Mouse (Mus musculus) neural tube, embryonic 15.5 days (tissue): ENCODE data around the gene Spaar. TPM values are rescaled to one million over a fixed set of nuclear protein-coding genes. Genes with fewer than 3 reads are reported as not detected.

ENCODE experiments used
- ATAC-seq: fragments of 200-750 bp; cut with Nextera tagmentation; 2 replicates; pipeline ENCODE4 v1.8.0; 2017; ENCODE audit warnings: mild to moderate bottlenecking, moderate TSS enrichment, moderate library complexity; ENCODE audit not compliant: low FRiP score
- H3K27ac ChIP-seq: fragments of 300-500 bp; sonication (generic); replicated peaks from 2 replicates; pipeline ENCODE4 v1.5.1; 2015; ENCODE audit warnings: mild to moderate bottlenecking, inconsistent platforms
- H3K27me3 ChIP-seq: fragments of 300-500 bp; sonication (generic); replicated peaks from 2 replicates; pipeline ENCODE4 v1.6.1; 2015; ENCODE audit warnings: inconsistent platforms
- H3K36me3 ChIP-seq: fragments of 300-500 bp; sonication (generic); 2 replicates; pipeline ENCODE4 v1.6.1; 2015; ENCODE audit warnings: inconsistent platforms
- H3K4me1 ChIP-seq: fragments of 300-500 bp; sonication (generic); 2 replicates; pipeline ENCODE4 v1.6.1; 2015; ENCODE audit warnings: inconsistent platforms
- H3K4me2 ChIP-seq: fragments of 300-500 bp; sonication (generic); 2 replicates; pipeline ENCODE4 v1.6.1; 2015; ENCODE audit warnings: inconsistent platforms, mild to moderate bottlenecking, moderate library complexity
- H3K4me3 ChIP-seq: fragments of 300-500 bp; sonication (generic); replicated peaks from 2 replicates; pipeline ENCODE4 v1.5.1; 2015; ENCODE audit warnings: mild to moderate bottlenecking, inconsistent platforms
- H3K9ac ChIP-seq: fragments of 300-500 bp; sonication (generic); replicated peaks from 2 replicates; pipeline ENCODE4 v1.6.1; 2015; ENCODE audit warnings: mild to moderate bottlenecking, inconsistent platforms
- H3K9me3 ChIP-seq: fragments of 300-500 bp; sonication (generic); replicated peaks from 2 replicates; pipeline ENCODE4 v1.6.1; 2016; ENCODE audit warnings: inconsistent platforms
- WGBS: fragments of 180-500 bp; shearing (Covaris S2); methylation state at CpG from one replicate; pipeline ENCODE4 v1.1.7; 2015; ENCODE audit warnings: mixed read lengths; 5-methylcytosine and 5-hydroxymethylcytosine counted together
- polyA plus RNA-seq: library from polyadenylated mRNA; unstranded; fragments of >200 nt; fragmentation: Nextera tagmentation; extraction: Ambion mirVana; gene quantifications from 2 replicates; pipeline ENCODE4 v1.2.1, GENCODE M21; 2015

The Spaar gene
- polyA plus RNA-seq, 1 experiment from 2014 or later = 0.06 TPM

- H3K9ac ChIP-seq = no peak overlapping the region
- H3K27me3 ChIP-seq = 0 out of 2 replicates have a peak, but pooled peaks cover 5% of the 10 kb centered on the region
- 1% methylated on average over 2 of the region's 2 CpGs for WGBS
- H3K4me1 ChIP-seq = no peaks in the 10 kb centered on the region
- no peak overlapping the region for H3K27ac ChIP-seq
- H3K9me3 ChIP-seq = no peaks in the 10 kb centered on the region
- no peak for ATAC-seq
- no peaks in the 10 kb centered on the region for H3K36me3 ChIP-seq
- H3K4me2 ChIP-seq = no peak overlapping the region
- H3K4me3 ChIP-seq = no peak overlapping the region
Observed at GRCm38 (mm10) chr4:43711821-43712220, 18.0 kb upstream of the Spaar start.

- ATAC-seq = no peak
- Histone ChIP-seq H3K4me2 (no peak overlapping the region), H3K27me3 (0 out of 2 replicates have a peak, but pooled peaks cover 5% of the 10 kb centered on the region), H3K27ac (no peak overlapping the region), H3K36me3 (no peaks in the 10 kb centered on the region), H3K4me1 (no peaks in the 10 kb centered on the region), H3K4me3 (no peak overlapping the region), H3K9me3 (no peaks in the 10 kb centered on the region), H3K9ac (no peak overlapping the region)
- 43% methylated on average over 7 of the region's 7 CpGs for WGBS
Observed at GRCm38 (mm10) chr4:43713652-43714219, 16.1 kb upstream of the Spaar start.

- Histone ChIP-seq H3K36me3 (no peaks in the 10 kb centered on the region), H3K9me3 (no peaks in the 10 kb centered on the region), H3K27ac (no peak overlapping the region), H3K4me3 (no peak overlapping the region), H3K4me1 (no peaks in the 10 kb centered on the region), H3K4me2 (no peak overlapping the region), H3K9ac (no peak overlapping the region), H3K27me3 (0 out of 2 replicates have a peak, but pooled peaks cover 3% of the 10 kb centered on the region)
- 34% methylated on average over 14 of the region's 16 CpGs for WGBS
- ATAC-seq = no peak
Observed at GRCm38 (mm10) chr4:43720491-43721228, 9.2 kb upstream of the Spaar start.

- WGBS = 90% methylated on average over 4 of the region's 4 CpGs
Observed at GRCm38 (mm10) chr4:43722191-43722590, 7.6 kb upstream of the Spaar start.

GRCm38 (mm10) chr4:43724764-43725163 lies 5.1 kb upstream of the Spaar start:
- 49% methylated on average over 1 of the region's 1 CpGs for WGBS
- ATAC-seq = no peak
- no peaks in the 10 kb centered on the region for H3K9me3 ChIP-seq
- no peaks in the 10 kb centered on the region for H3K27me3 ChIP-seq
- no peak overlapping the region for H3K27ac ChIP-seq
- H3K4me1 ChIP-seq = no peaks in the 10 kb centered on the region
- no peaks in the 10 kb centered on the region for H3K36me3 ChIP-seq
- no peak overlapping the region for H3K4me2 ChIP-seq
- no peak overlapping the region for H3K9ac ChIP-seq
- no peak overlapping the region for H3K4me3 ChIP-seq

More at GRCm38 (mm10) chr4:43722191-43722590, 7.6 kb upstream of the Spaar start:
- Histone ChIP-seq H3K9me3 (no peaks in the 10 kb centered on the region), H3K4me2 (no peak overlapping the region), H3K9ac (no peak overlapping the region), H3K27ac (no peak overlapping the region), H3K4me1 (no peaks in the 10 kb centered on the region), H3K4me3 (no peak overlapping the region), H3K27me3 (no peaks in the 10 kb centered on the region), H3K36me3 (no peaks in the 10 kb centered on the region)
- ATAC-seq = no peak

- Histone ChIP-seq H3K27ac (no peak overlapping the region), H3K9me3 (no peaks in the 10 kb centered on the region), H3K36me3 (no peaks in the 10 kb centered on the region), H3K27me3 (no peaks in the 10 kb centered on the region), H3K4me3 (no peak overlapping the region), H3K9ac (no peak overlapping the region), H3K4me1 (no peaks in the 10 kb centered on the region), H3K4me2 (no peak overlapping the region)
- no peak for ATAC-seq
- WGBS = 84% methylated on average over 12 of the region's 12 CpGs
Observed at GRCm38 (mm10) chr4:43726228-43726993, 3.4 kb upstream of the Spaar start.

- H3K27ac ChIP-seq = no peak within 1 kb of the TSS
- H3K4me3 ChIP-seq = no peak within 1 kb of the TSS
- WGBS = 61% methylated on average over 3 of the region's 3 CpGs
- no peak for ATAC-seq
- H3K9me3 ChIP-seq = no peaks in the 10 kb centered on the region
- no peaks in the 10 kb centered on the region for H3K27me3 ChIP-seq
- H3K4me1 ChIP-seq = no peaks in the 10 kb centered on the region
- no peak within 1 kb of the TSS for H3K9ac ChIP-seq
- no peak within 1 kb of the TSS for H3K4me2 ChIP-seq
- H3K36me3 ChIP-seq = no peaks in the 10 kb centered on the region
Observed at GRCm38 (mm10) chr4:43726995-43727394, 2.8 kb upstream of the Spaar start, which contains the start of gene Hrct1. Gene Hrct1, plus strand, starts transcription at chr4:43727188.

GRCm38 (mm10) chr4:43727718-43728575 lies 1.9 kb upstream of the Spaar start:
- Histone ChIP-seq H3K4me1 (no peaks in the 10 kb centered on the region), H3K27me3 (no peaks in the 10 kb centered on the region), H3K4me2 (no peak overlapping the region), H3K27ac (no peak overlapping the region), H3K36me3 (no peaks in the 10 kb centered on the region), H3K9me3 (no peaks in the 10 kb centered on the region), H3K4me3 (no peak overlapping the region), H3K9ac (no peak overlapping the region)
- 81% methylated on average over 7 of the region's 7 CpGs for WGBS
- ATAC-seq = no peak

GRCm38 (mm10) chr4:43728576-43728954 lies 1.3 kb upstream of the Spaar start:
- no peaks in the 10 kb centered on the region for H3K36me3 ChIP-seq
- H3K27ac ChIP-seq = no peak overlapping the region
- no peaks in the 10 kb centered on the region for H3K4me1 ChIP-seq

GRCm38 (mm10) chr4:43729126-43729525 lies 708 bp upstream of the Spaar start:
- Histone ChIP-seq H3K27ac (no peak overlapping the region), H3K36me3 (no peaks in the 10 kb centered on the region), H3K4me3 (no peak overlapping the region), H3K4me1 (no peaks in the 10 kb centered on the region), H3K4me2 (no peak overlapping the region), H3K9ac (no peak overlapping the region), H3K9me3 (no peaks in the 10 kb centered on the region), H3K27me3 (no peaks in the 10 kb centered on the region)
- WGBS = 78% methylated on average over 3 of the region's 3 CpGs
- no peak for ATAC-seq

More at GRCm38 (mm10) chr4:43728576-43728954, 1.3 kb upstream of the Spaar start:
- ATAC-seq = no peak
- 77% methylated on average over 5 of the region's 5 CpGs for WGBS
- Histone ChIP-seq H3K27me3 (no peaks in the 10 kb centered on the region), H3K9ac (no peak overlapping the region), H3K4me3 (no peak overlapping the region), H3K9me3 (no peaks in the 10 kb centered on the region), H3K4me2 (no peak overlapping the region)

GRCm38 (mm10) chr4:43730750-43731297 lies 990 bp downstream of the Spaar start:
- H3K4me3 ChIP-seq = no peak overlapping the region
- H3K36me3 ChIP-seq = no peaks in the 10 kb centered on the region
- H3K4me1 ChIP-seq = no peaks in the 10 kb centered on the region
- H3K27ac ChIP-seq = no peak overlapping the region
- H3K9ac ChIP-seq = no peak overlapping the region
- H3K4me2 ChIP-seq = no peak overlapping the region
- no peaks in the 10 kb centered on the region for H3K27me3 ChIP-seq
- H3K9me3 ChIP-seq = no peaks in the 10 kb centered on the region
- ATAC-seq = no peak
- 75% methylated on average over 21 of the region's 21 CpGs for WGBS
